Mouse (Mus musculus): Measurements from ENCODE around the gene Gm27021. TPM values are rescaled to one million over a fixed set of nuclear protein-coding genes. Genes with fewer than 3 reads are reported as not detected.

Gm27021 gene
- total RNA-seq, 4 experiments from 2014 or later: not detected

DNA sequence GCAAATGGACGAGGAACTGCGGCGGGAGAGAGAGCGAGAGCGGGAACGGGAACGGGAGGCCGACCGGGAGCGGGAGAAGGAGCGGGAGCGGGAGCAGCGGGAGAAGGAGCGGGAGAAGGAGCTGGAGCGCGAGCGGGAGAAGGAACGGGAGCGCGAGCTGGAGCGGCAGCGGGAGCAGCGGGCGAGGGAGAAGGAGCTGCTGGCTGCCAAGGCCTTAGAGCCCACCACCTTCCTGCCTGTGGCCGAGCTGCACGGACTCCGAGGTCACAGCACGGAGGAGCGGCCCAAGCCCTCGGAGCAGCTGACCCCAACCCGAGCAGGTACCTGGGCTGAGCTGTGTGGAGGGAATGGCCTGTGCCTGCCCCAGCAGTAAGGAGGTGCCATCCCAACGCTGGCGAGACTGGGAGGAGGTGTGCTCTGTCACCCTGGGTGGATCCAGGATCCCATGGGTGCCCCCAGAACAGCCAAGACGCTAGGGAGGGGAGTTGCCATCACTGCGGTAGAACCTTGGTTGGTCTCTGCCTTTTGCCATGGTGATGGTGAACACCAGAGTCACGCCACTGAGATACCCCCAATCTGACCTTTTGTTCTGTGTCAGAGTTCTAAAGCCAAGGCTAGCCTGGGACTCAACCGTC lies 99.6 kb downstream of the Gm27021 start:
- DNase-seq (ENCODE audit: low spot score): no peak

DNA sequence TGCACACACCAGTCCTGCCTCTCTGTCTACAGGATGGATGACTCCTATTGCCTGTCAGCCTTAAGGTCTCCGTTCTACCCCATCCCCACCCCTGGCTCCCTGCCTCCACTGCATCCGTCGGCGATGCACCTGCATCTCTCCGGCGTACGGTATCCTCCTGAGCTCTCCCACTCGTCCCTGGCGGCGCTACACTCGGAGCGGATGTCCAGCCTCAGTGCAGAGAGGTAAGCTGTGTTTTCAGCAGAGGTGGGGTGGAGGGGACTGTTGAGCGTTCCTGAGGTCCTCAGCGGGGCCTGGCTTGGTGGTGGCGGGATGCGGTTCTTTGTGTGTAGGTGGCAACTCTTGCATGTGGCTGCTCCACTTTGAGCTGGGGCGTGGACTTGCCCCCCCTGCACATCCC lies 100.1 kb downstream of the Gm27021 start:
- DNase-seq (ENCODE audit: low spot score): no peak

DNA sequence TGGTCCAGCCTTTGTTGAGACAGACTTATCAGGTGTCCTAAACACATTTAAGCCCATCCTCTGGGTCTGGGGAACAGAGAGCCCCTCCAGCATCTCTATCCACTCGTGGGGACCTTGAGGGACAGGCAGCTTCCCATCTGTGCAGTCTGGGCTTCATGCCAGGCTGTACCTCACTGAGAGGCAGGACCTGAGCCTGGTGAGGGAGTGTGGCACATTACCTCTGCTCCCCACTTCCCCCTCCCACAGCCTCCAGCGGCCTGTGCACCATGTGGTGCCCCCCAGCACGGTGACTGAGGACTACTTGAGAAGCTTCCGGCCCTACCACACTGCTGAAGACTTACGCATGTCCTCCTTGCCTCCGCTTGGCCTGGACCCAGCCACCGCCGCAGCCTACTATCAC lies 101.2 kb downstream of the Gm27021 start:
- no peak for DNase-seq (ENCODE audit: low spot score)

DNA sequence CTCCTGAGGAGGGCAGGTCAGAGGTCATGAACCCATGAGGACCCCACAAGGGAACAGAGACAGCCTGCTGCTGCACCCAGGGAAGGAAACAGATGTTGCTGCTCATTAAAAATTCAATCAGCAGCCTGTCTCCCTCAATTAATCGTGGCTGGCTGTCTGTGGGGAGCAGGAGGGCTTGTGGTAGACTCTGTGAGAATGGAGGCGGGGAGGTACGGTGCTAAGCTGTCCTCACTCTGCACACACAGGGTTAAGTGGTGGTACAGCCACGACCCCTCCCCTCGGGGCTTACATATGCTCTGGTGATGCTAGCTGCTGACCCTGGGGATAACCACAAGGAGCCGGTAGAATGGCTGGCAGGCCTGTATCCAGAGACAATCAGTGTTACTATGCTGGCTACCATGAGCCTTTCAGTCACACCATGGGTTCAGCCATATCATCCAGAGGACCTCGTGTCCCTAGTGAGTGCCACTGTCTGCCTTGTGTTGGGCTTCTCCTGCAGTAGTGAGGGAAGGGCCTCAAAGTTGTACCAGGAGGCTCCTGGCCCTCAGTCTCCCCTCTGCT lies 102.6 kb downstream of the Gm27021 start:
- no peak for DNase-seq (ENCODE audit: low spot score)

DNA sequence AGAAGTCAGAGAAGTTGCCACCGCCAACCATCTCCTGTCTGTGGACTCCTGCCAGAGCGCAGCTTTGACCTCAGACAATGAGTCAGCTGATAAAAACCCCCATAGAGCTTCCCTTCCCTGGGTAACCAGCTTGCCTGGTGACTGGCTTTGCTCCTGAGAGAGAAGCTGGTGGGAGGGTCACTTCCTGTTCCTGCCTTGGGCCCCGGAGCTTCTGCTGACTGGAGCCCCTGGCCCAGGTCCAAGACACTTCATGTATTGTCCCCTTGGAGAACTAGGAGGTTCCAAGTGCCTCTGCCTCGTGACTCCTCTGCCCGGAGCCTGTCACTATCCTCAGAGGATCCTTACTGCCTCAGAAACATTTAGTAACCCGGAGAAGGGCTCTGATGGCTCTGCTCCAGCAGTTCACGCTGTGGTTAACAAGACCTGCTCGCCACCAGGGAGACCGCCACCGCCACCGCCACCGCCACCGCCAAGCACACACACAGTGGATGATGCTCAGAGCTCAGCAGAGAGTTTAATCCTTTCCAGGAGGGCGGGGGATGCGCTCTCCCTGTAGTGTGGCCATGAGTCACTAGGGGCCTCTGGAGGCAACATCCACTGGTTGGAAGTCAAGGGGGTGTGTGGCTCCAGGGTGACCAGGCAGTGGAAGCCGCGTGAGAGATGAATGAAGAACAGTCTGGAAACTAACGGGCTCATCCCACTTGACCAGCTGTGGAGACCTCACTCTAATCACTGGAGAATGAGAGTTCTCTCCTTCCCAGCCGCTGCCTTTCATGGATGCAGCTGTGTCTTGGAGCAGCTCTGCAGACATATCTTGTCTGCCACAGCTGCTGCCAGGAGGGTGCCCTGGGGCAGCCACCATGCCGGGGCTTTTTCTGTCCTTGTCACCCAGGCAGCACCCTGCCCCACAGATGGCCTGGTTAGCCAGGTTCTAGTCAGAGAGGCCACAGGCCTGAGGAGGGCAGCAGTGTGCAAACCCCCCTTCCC lies 103.7 kb downstream of the Gm27021 start:
- DNase-seq (ENCODE audit: low spot score): peak; percentile 93

- DNase-seq (ENCODE audit: low spot score): no peak
Observed at GRCm38 (mm10) chr8:120563348-120563724, 104.5 kb downstream of the Gm27021 start.

DNA sequence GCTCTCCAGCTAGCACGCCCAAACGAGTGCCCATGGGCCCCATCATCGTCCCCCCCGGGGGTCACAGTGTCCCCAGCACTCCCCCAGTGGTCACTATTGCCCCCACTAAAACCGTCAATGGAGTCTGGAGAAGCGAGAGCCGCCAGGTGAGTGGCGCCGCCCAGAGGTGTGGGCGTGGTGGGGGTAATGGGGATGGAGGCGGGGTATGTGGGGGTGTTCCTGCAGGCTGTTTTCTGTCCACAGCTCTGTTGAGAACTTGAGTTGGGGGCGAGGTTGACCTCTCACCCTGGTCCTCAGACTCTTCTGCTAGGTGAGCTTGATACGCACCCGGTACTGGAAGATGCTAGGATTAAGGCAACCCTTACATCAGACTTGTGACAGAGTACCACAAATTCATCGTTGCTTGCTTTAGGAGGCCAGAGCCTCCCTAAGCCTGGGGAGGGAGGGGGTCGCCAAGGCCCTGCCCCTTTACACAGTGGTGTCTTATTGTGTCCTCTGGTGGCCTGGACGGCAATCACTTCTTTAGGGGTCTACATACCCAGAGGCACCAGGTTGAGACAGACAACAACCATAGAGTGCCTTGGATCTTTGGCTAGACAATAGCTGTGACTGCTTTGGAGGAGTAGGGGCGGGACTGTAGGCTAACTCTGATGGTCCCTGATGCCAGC lies 105.1 kb downstream of the Gm27021 start:
- DNase-seq (ENCODE audit: low spot score): no peak

DNA sequence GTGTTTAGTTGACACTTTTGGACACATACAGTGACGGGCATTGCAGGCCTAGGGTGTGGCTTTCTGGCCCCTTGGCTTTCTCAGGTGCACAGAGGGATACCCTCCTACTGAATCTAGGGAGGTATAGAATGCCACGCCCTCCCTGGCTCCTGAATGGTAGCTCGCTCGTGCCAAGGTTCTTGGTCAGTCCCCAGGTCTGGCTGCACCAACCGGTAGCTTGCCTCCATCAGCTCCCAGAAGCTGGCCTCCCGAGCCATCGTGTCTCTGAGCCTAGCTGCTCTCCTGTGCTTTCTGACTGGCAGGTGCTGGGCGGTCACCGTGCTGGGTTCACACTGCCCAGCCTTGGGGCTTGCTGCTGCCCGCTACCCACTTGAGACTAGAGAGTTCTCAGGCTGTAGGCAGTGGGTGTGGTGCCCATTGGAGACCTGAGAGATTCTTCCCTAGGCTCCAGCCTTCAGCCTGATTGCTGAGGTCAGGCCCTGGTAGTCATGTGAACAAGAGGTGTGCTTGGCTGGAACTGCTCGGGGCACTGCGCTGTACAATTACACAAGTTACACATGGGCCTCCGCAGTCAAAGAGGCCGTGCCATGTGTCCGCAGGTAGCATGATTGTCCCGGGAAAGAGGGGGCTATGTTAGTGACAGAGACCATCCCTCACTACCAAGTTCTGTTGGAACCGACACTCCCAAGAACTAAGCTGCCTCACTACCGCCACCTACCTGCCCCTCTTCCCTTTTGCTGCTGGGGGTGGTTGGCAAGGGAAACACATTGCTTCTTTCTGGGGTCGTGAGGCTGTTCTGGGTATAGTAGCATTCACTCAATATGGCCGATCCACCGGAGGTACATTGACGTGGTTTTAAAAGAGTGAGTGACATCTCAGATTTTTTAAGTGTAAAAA lies 106.1 kb downstream of the Gm27021 start:
- no peak for DNase-seq (ENCODE audit: low spot score)

DNA sequence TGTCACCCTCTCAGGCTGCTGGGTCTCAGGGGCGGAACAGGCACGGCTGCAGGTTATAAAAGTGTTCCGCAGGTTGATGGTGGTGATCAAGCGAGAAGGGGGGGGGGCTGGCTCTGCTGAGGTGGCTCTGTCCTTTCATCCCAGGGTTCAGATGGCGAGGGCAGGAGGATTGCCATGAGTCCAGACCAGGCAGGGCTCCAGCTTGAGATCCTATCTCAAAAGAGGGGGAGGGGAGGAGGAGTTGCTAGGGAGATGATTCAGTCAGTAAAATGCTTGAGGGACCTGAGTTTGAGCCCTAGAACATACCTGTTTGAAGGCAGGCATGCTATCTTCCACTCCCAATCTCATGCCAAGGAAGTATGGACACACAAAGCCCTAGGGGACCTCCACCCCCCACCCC lies 107.3 kb downstream of the Gm27021 start:
- DNase-seq (ENCODE audit: low spot score): no peak

- DNase-seq (ENCODE audit: low spot score): no peak
Observed at GRCm38 (mm10) chr8:120559654-120560053, 108.2 kb downstream of the Gm27021 start.

Other genes starting within 250 kb of the Gm27021 start
- gene Gins2, start 78.8 kb downstream of the Gm27021 start, total RNA-seq (2022): 1 to 10 TPM in 3 of 4 experiments, under 1 TPM in 1; 0.98 to 1.7 (median 1.7) TPM
- gene 1190005I06Rik, start 20.4 kb downstream of the Gm27021 start, total RNA-seq (2022): 1 to 10 TPM; 3.0 to 5.7 (median 4.3) TPM
- gene Cox4i1, start 143 bp upstream of the Gm27021 start, total RNA-seq (2022): 1,000 to 10,000 TPM; 4,385 to 5,037 (median 4,791) TPM
- gene Emc8, start 494 bp upstream of the Gm27021 start, total RNA-seq (2022): 10 to 100 TPM; 44.3 to 57.6 (median 46.7) TPM
- 1 to 10 TPM; 2.6 to 4.0 (median 4.0) TPM for gene Irf8, start 68.3 kb upstream of the Gm27021 start, total RNA-seq (2022)

Measured in heart, adult 8-10 months (tissue).